Mouse (Mus musculus) kidney, adult 2 months (tissue): ENCODE measurements at regions not wholly inside any gene's neighbourhood (a gene's known extent, or its start where the extent isn't known, plus 50 kb on each side); places are given as distances from the start of the nearest gene placed in this dataset.
"Not testable (repeated sequence)": the region's sequence is repeated elsewhere in the genome, so short reads cannot be mapped to it uniquely, and the experiment has no call there.

Experiments used
- DNase-seq: peaks from one replicate; pipeline ENCODE4 v3.0.0; 2021
- H3K27ac ChIP-seq: fragments of 200-500 bp; 2 replicates; pipeline ENCODE4 v1.5.1; 2012; ENCODE audit warnings: low read depth, low read length, control low read depth, inconsistent platforms; ENCODE audit not compliant: insufficient read depth
- H3K27me3 ChIP-seq: fragments of 200-500 bp; replicated peaks from 2 replicates; pipeline ENCODE4 v1.6.1; 2012; ENCODE audit warnings: mild to moderate bottlenecking, moderate library complexity, low read length, inconsistent platforms; ENCODE audit not compliant: control insufficient read depth, insufficient read depth
- H3K36me3 ChIP-seq: fragments of 200-500 bp; 2 replicates; pipeline ENCODE4 v1.6.1; 2012; ENCODE audit warnings: mild to moderate bottlenecking, moderate library complexity, low read length, inconsistent platforms; ENCODE audit not compliant: control insufficient read depth, insufficient read depth
- H3K4me1 ChIP-seq: fragments of 200-500 bp; 2 replicates; pipeline ENCODE4 v1.6.1; 2011; ENCODE audit warnings: low read length; ENCODE audit not compliant: control insufficient read depth, insufficient read depth
- H3K4me3 ChIP-seq: fragments of 200-500 bp; 2 replicates; pipeline ENCODE4 v1.5.1; 2011; ENCODE audit warnings: mild to moderate bottlenecking, low read depth, low read length, control low read depth; ENCODE audit not compliant: insufficient read depth
- CTCF ChIP-seq: fragments of 200-500 bp; conservative IDR thresholded peaks from 2 replicates; pipeline ENCODE4 v1.5.1; 2011; ENCODE audit warnings: low read depth, mild to moderate bottlenecking, control low read depth, low read length, moderate library complexity, mixed read lengths; ENCODE audit not compliant: insufficient read depth, insufficient read length
- POLR2A ChIP-seq: fragments of 200-500 bp; IDR thresholded peaks from one replicate; pipeline ENCODE4 v1.6.1; 2011; ENCODE audit warnings: low read depth, low read length, control low read depth
- WGBS: fragments of 180-500 bp; shearing (Covaris S2); methylation state at CpG from one replicate; pipeline ENCODE4 v1.1.7; 2018; 5-methylcytosine and 5-hydroxymethylcytosine counted together

- WGBS, result 56% methylated on average over 3 of the region's 3 CpGs
- TF ChIP-seq CTCF, result no peak
- no peak for TF ChIP-seq POLR2A
- Histone ChIP-seq H3K4me1 (no peaks in the 10 kb centered on the region), H3K27me3 (no peaks in the 10 kb centered on the region), H3K4me3 (no peak overlapping the region), H3K27ac (no peak overlapping the region), H3K36me3 (no peaks in the 10 kb centered on the region)
- DNase-seq, result peak; percentile 2
Observed at GRCm38 (mm10) chr4:75466880-75467327, 188.8 kb upstream of the Dmac1 start.

- Histone ChIP-seq H3K27ac (no peak overlapping the region), H3K4me1 (no peaks in the 10 kb centered on the region), H3K27me3 (no peaks in the 10 kb centered on the region), H3K36me3 (no peaks in the 10 kb centered on the region), H3K4me3 (no peak overlapping the region)
- no peak for DNase-seq
- WGBS, result 96% methylated on average over 5 of the region's 5 CpGs
- TF ChIP-seq POLR2A (no peak), CTCF (no peak)
Observed at GRCm38 (mm10) chr4:75463579-75463978, 185.5 kb upstream of the Dmac1 start.

DNA sequence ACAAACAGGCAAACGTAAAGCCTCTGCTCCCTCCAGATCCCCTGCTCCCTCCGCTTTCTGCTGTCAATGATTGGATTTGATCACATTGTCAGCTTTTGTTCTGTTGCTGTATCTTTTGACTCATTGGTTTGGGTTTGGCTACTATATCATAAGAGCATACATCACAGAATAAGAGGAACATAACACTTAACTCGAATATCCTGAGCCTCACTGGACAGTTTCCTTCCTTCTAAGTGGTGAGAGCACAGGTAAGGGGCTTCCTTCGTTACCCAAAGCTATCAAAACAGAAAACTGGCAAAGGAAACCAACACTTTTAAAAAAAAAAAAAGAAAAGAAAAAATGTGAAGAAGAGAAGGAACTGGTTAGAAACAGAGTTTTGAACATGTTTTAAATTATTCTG, 171.4 kb upstream of the Dmac1 start:
- Histone ChIP-seq H3K4me3 (no peak overlapping the region), H3K27me3 (no peaks in the 10 kb centered on the region), H3K27ac (no peak overlapping the region), H3K4me1 (no peaks in the 10 kb centered on the region), H3K36me3 (no peaks in the 10 kb centered on the region)
- no peak for TF ChIP-seq POLR2A
- TF ChIP-seq CTCF, result no peak
- DNase-seq, result no peak
- 66% methylated on average over 4 of the region's 4 CpGs for WGBS

GRCm38 (mm10) chr4:75423296-75423695, 145.2 kb upstream of the Dmac1 start:
- no peak for DNase-seq
- TF ChIP-seq POLR2A, result no peak
- TF ChIP-seq CTCF, result no peak
- H3K4me3 ChIP-seq, result no peak overlapping the region

GRCm38 (mm10) chr4:75400754-75401153, 122.6 kb upstream of the Dmac1 start:
- WGBS, result 91% methylated on average over 3 of the region's 3 CpGs
- not testable (repeated sequence) for H3K4me3 ChIP-seq, DNase-seq, H3K4me1 ChIP-seq, H3K27me3 ChIP-seq, H3K27ac ChIP-seq, H3K36me3 ChIP-seq

More at GRCm38 (mm10) chr4:75423296-75423695, 145.2 kb upstream of the Dmac1 start:
- Histone ChIP-seq H3K27me3 (no peaks in the 10 kb centered on the region), H3K36me3 (no peaks in the 10 kb centered on the region), H3K27ac (no peak overlapping the region), H3K4me1 (no peaks in the 10 kb centered on the region)

DNA sequence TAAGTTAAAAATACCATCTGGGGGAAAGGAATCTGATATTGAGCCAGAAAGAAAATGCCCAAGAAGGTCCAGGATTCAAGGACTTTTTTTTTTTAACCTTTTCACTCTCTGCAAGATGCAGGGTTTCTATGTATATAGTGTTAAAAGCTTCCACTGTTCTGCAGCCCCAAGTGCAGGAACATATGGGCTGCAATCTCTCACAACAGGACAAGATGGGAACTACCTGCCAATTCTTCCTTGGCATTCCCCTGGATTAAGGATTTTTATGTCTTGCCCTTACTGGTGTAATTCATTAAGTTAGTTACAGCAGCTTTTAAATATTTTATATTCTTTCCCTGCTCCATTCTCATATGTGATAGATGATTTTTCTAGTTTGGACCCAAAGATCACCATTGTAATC, 116.9 kb upstream of the Dmac1 start:
- no peaks in the 10 kb centered on the region for H3K27me3 ChIP-seq
- no peak overlapping the region for H3K27ac ChIP-seq

GRCm38 (mm10) chr4:75394264-75394663, 116.2 kb upstream of the Dmac1 start:
- no peak for DNase-seq
- Histone ChIP-seq H3K27ac (no peak overlapping the region), H3K27me3 (no peaks in the 10 kb centered on the region), H3K4me3 (no peak overlapping the region), H3K36me3 (no peaks in the 10 kb centered on the region), H3K4me1 (no peaks in the 10 kb centered on the region)
- no peak for TF ChIP-seq POLR2A
- no peak for TF ChIP-seq CTCF
- WGBS, result 66% methylated on average over 2 of the region's 2 CpGs

More for the DNA sequence above, 116.9 kb upstream of the Dmac1 start:
- H3K4me3 ChIP-seq, result no peak overlapping the region
- TF ChIP-seq CTCF (no peak), POLR2A (no peak)
- DNase-seq, result no peak
- no peaks in the 10 kb centered on the region for H3K4me1 ChIP-seq
- H3K36me3 ChIP-seq, result no peaks in the 10 kb centered on the region
